Mouse (Mus musculus) cerebellum, adult 2 months (tissue): ENCODE data around the gene Tefm. TPM values are rescaled to one million over a fixed set of nuclear protein-coding genes. Genes with fewer than 3 reads are reported as not detected.

Source experiments
- DNase-seq, 2 experiments: peaks; one replicate each; pipeline ENCODE4 v3.0.0; 2021
- H3K27ac ChIP-seq: fragments of 200-500 bp; 2 replicates; pipeline ENCODE4 v1.5.1; 2012; ENCODE audit warnings: low read length, control low read depth, inconsistent platforms; ENCODE audit not compliant: insufficient read depth
- H3K27me3 ChIP-seq: fragments of 200-500 bp; 2 replicates; pipeline ENCODE4 v1.6.1; 2012; ENCODE audit warnings: inconsistent platforms, mild to moderate bottlenecking, low read length, moderate library complexity; ENCODE audit not compliant: control insufficient read depth, insufficient read depth
- H3K4me1 ChIP-seq: fragments of 200-500 bp; 2 replicates; pipeline ENCODE4 v1.6.1; 2011; ENCODE audit warnings: low read length; ENCODE audit not compliant: control insufficient read depth, insufficient read depth
- H3K4me3 ChIP-seq: fragments of 200-500 bp; replicated peaks from 2 replicates; pipeline ENCODE3; 2011; ENCODE audit warnings: mild to moderate bottlenecking, low read depth, low read length, control low read depth; ENCODE audit not compliant: insufficient read depth
- CTCF ChIP-seq: fragments of 200-500 bp; IDR thresholded peaks from 2 replicates; pipeline ENCODE4 v1.5.1; 2011; ENCODE audit warnings: low read depth, mild to moderate bottlenecking, control low read depth, low read length, moderate library complexity, borderline replicate concordance; ENCODE audit not compliant: insufficient read depth
- POLR2A ChIP-seq: fragments of 200-500 bp; IDR thresholded peaks from 2 replicates; pipeline ENCODE4 v1.6.1; 2011; ENCODE audit warnings: low read length, control low read depth, borderline replicate concordance; ENCODE audit not compliant: insufficient read depth
- WGBS: fragments of 180-500 bp; shearing (Covaris S2); methylation state at CpG from one replicate; pipeline ENCODE4 v1.1.7; 2018; 5-methylcytosine and 5-hydroxymethylcytosine counted together
- polyA plus RNA-seq: library from polyadenylated mRNA; depleted of rRNA; stranded (reverse); fragments of >200 nt; gene quantifications from 2 replicates; pipeline ENCODE4 v1.2.3, GENCODE M21; 2012

Gene Tefm
- polyA plus RNA-seq, 1 experiment, result 8.1 TPM

GRCm38 (mm10) chr11:80164224-80164623 is 22.2 kb upstream of the Tefm start:
- DNase-seq, result no peak
- WGBS, result 27% methylated on average over 2 of the region's 2 CpGs
- no peaks in the 10 kb centered on the region for H3K27me3 ChIP-seq
- no peak overlapping the region for H3K4me3 ChIP-seq
- TF ChIP-seq POLR2A, result no peak
- TF ChIP-seq CTCF, result no peak
- no peak overlapping the region for H3K27ac ChIP-seq
- H3K4me1 ChIP-seq, result no peaks in the 10 kb centered on the region

- no peaks in the 10 kb centered on the region for H3K27me3 ChIP-seq
- no peaks in the 10 kb centered on the region for H3K4me1 ChIP-seq
- WGBS, result 75% methylated on average over 7 of the region's 7 CpGs
- TF ChIP-seq CTCF (no peak), POLR2A (no peak)
- DNase-seq, result no peak
- H3K4me3 ChIP-seq, result no peak overlapping the region
- no peak overlapping the region for H3K27ac ChIP-seq
Observed at GRCm38 (mm10) chr11:80163362-80164116, 21.6 kb upstream of the Tefm start.

GRCm38 (mm10) chr11:80161041-80161440 is 19.1 kb upstream of the Tefm start:
- H3K4me1 ChIP-seq, result no peaks in the 10 kb centered on the region
- WGBS, result 94% methylated on average over 4 of the region's 4 CpGs
- H3K4me3 ChIP-seq, result no peak overlapping the region
- H3K27ac ChIP-seq, result no peak overlapping the region
- DNase-seq, result no peak
- TF ChIP-seq POLR2A (no peak), CTCF (no peak)
- no peaks in the 10 kb centered on the region for H3K27me3 ChIP-seq

GRCm38 (mm10) chr11:80159018-80159417 is 17.0 kb upstream of the Tefm start:
- WGBS, result 83% methylated on average over 7 of the region's 7 CpGs
- H3K27me3 ChIP-seq, result peaks cover 4% of the 10 kb centered on the region; the same call in 1 of the 2 replicates
- TF ChIP-seq POLR2A, result no peak
- TF ChIP-seq CTCF, result no peak

GRCm38 (mm10) chr11:80156841-80157240 is 14.9 kb upstream of the Tefm start:
- TF ChIP-seq CTCF, result no peak
- no peak for TF ChIP-seq POLR2A
- DNase-seq, result no peak
- WGBS, result 81% methylated on average over 4 of the region's 4 CpGs

More at GRCm38 (mm10) chr11:80159018-80159417, 17.0 kb upstream of the Tefm start:
- Histone ChIP-seq H3K4me3 (no peak overlapping the region), H3K27ac (no peak overlapping the region), H3K4me1 (peaks cover 2% of the 10 kb centered on the region; the same call in 1 of the 2 replicates)
- no peak for DNase-seq

GRCm38 (mm10) chr11:80155961-80156360 is 14.0 kb upstream of the Tefm start:
- Histone ChIP-seq H3K4me3 (no peak overlapping the region), H3K27ac (no peak overlapping the region)

More at GRCm38 (mm10) chr11:80156841-80157240, 14.9 kb upstream of the Tefm start:
- no peak overlapping the region for H3K27ac ChIP-seq
- no peak overlapping the region for H3K4me3 ChIP-seq
- peaks cover 3% of the 10 kb centered on the region; the same call in 1 of the 2 replicates for H3K4me1 ChIP-seq
- peaks cover 7% of the 10 kb centered on the region; the same call in 1 of the 2 replicates for H3K27me3 ChIP-seq

GRCm38 (mm10) chr11:80155541-80155940 is 13.6 kb upstream of the Tefm start:
- 82% methylated on average over 8 of the region's 8 CpGs for WGBS
- peaks cover 7% of the 10 kb centered on the region; the same call in 1 of the 2 replicates for H3K27me3 ChIP-seq
- no peak for DNase-seq
- H3K4me1 ChIP-seq, result peaks cover 3% of the 10 kb centered on the region; the same call in 1 of the 2 replicates
- no peak overlapping the region for H3K4me3 ChIP-seq
- no peak for TF ChIP-seq CTCF
- TF ChIP-seq POLR2A, result no peak
- H3K27ac ChIP-seq, result no peak overlapping the region

More at GRCm38 (mm10) chr11:80155961-80156360, 14.0 kb upstream of the Tefm start:
- WGBS, result 84% methylated on average over 4 of the region's 4 CpGs
- Histone ChIP-seq H3K27me3 (peaks cover 7% of the 10 kb centered on the region; the same call in 1 of the 2 replicates), H3K4me1 (peaks cover 3% of the 10 kb centered on the region; the same call in 1 of the 2 replicates)
- no peak for DNase-seq
- TF ChIP-seq POLR2A (no peak), CTCF (no peak)

GRCm38 (mm10) chr11:80154501-80154900 is 12.5 kb upstream of the Tefm start:
- 35% methylated on average over 25 of the region's 25 CpGs for WGBS

More at GRCm38 (mm10) chr11:80154501-80154900, 12.5 kb upstream of the Tefm start:
- Histone ChIP-seq H3K4me3 (no peak overlapping the region), H3K27ac (no peak overlapping the region; the same call in 1 of the 2 replicates), H3K4me1 (peaks cover 3% of the 10 kb centered on the region; the same call in 1 of the 2 replicates), H3K27me3 (peaks cover 7% of the 10 kb centered on the region; the same call in 1 of the 2 replicates)
- DNase-seq, result no peak
- TF ChIP-seq CTCF (no peak), POLR2A (no peak)
